Mouse (Mus musculus) intestine, postnatal 0 days (tissue): ENCODE data around the gene Pard3b. TPM values are rescaled to one million over a fixed set of nuclear protein-coding genes. Genes with fewer than 3 reads are reported as not detected.

ENCODE experiments used
- ATAC-seq: fragments of 200-750 bp; cut with Nextera tagmentation; 2 replicates; pipeline ENCODE4 v1.8.0; 2017; ENCODE audit warnings: mild to moderate bottlenecking, moderate TSS enrichment, moderate library complexity
- H3K27ac ChIP-seq: fragments of 300-500 bp; sonication (generic); 2 replicates; pipeline ENCODE4 v1.5.1; 2014; ENCODE audit warnings: mild to moderate bottlenecking, low read depth, low read length, moderate library complexity
- H3K27me3 ChIP-seq: fragments of 300-500 bp; sonication (generic); replicated peaks from 2 replicates; pipeline ENCODE4 v1.6.1; 2014; ENCODE audit warnings: low read length, mixed read lengths; ENCODE audit not compliant: control insufficient read depth, insufficient read depth
- H3K36me3 ChIP-seq: fragments of 300-500 bp; sonication (generic); 2 replicates; pipeline ENCODE4 v1.6.1; 2014; ENCODE audit warnings: mild to moderate bottlenecking, moderate library complexity; ENCODE audit not compliant: control insufficient read depth, insufficient read depth
- H3K4me1 ChIP-seq: fragments of 300-500 bp; sonication (generic); replicated peaks from 2 replicates; pipeline ENCODE4 v1.6.1; 2014; ENCODE audit warnings: antibody characterized with exemption, low read length, mixed read lengths; ENCODE audit not compliant: control insufficient read depth, insufficient read depth
- H3K4me2 ChIP-seq: fragments of 300-500 bp; sonication (generic); replicated peaks from 2 replicates; pipeline ENCODE4 v1.6.1; 2014; ENCODE audit warnings: low read depth, mild to moderate bottlenecking, moderate library complexity
- H3K4me3 ChIP-seq: fragments of 300-500 bp; sonication (generic); 2 replicates; pipeline ENCODE4 v1.5.1; 2014; ENCODE audit warnings: low read depth, low read length
- H3K9ac ChIP-seq: fragments of 300-500 bp; sonication (generic); 2 replicates; pipeline ENCODE4 v1.6.1; 2014; ENCODE audit warnings: mild to moderate bottlenecking, low read depth, low read length
- H3K9me3 ChIP-seq: fragments of 300-500 bp; sonication (generic); 2 replicates; pipeline ENCODE4 v1.6.1; 2016; ENCODE audit warnings: mixed run types; ENCODE audit not compliant: control insufficient read depth
- CTCF ChIP-seq: sonication (generic); IDR thresholded peaks from 2 replicates; pipeline ENCODE4 v1.5.1; 2016; ENCODE audit warnings: low read depth, mild to moderate bottlenecking, control low read depth, antibody characterized with exemption, moderate library complexity
- WGBS: fragments of 180-500 bp; shearing (Covaris S2); extraction: QIAGEN DNeasy Blood & Tissue Kit; methylation state at CpG from one replicate; pipeline ENCODE4 v1.1.7; 2014; 5-methylcytosine and 5-hydroxymethylcytosine counted together
- polyA plus RNA-seq: library from polyadenylated mRNA; unstranded; fragments of >200 nt; fragmentation: Nextera tagmentation; extraction: Ambion mirVana; gene quantifications from 2 replicates; pipeline ENCODE4 v1.2.1, GENCODE M21; 2015

The Pard3b gene
- polyA plus RNA-seq, 1 experiment from 2014 or later = 17.2 TPM

- Histone ChIP-seq H3K27me3 (no peaks in the 10 kb centered on the region), H3K36me3 (no peaks in the 10 kb centered on the region), H3K4me3 (no peak overlapping the region), H3K4me2 (no peak overlapping the region), H3K9me3 (no peaks in the 10 kb centered on the region), H3K9ac (no peak overlapping the region), H3K27ac (no peak overlapping the region), H3K4me1 (no peaks in the 10 kb centered on the region; the same call in 1 of the 2 replicates)
- no peak for ATAC-seq
- TF ChIP-seq CTCF = no peak
- WGBS = 92% methylated on average over 5 of the region's 5 CpGs
Observed at GRCm38 (mm10) chr1:62650491-62650890, 1011.9 kb downstream of the Pard3b start.

- TF ChIP-seq CTCF = no peak
- H3K27me3 ChIP-seq = no peaks in the 10 kb centered on the region
- no peak for ATAC-seq
- H3K4me2 ChIP-seq = no peak overlapping the region
- H3K9me3 ChIP-seq = no peaks in the 10 kb centered on the region
- WGBS = 71% methylated on average over 6 of the region's 6 CpGs
- no peak overlapping the region for H3K27ac ChIP-seq
- no peak overlapping the region for H3K4me3 ChIP-seq
- no peaks in the 10 kb centered on the region for H3K4me1 ChIP-seq
- no peaks in the 10 kb centered on the region for H3K36me3 ChIP-seq
- no peak overlapping the region for H3K9ac ChIP-seq
Observed at GRCm38 (mm10) chr1:62654436-62654835, 1015.8 kb downstream of the Pard3b start.

DNA sequence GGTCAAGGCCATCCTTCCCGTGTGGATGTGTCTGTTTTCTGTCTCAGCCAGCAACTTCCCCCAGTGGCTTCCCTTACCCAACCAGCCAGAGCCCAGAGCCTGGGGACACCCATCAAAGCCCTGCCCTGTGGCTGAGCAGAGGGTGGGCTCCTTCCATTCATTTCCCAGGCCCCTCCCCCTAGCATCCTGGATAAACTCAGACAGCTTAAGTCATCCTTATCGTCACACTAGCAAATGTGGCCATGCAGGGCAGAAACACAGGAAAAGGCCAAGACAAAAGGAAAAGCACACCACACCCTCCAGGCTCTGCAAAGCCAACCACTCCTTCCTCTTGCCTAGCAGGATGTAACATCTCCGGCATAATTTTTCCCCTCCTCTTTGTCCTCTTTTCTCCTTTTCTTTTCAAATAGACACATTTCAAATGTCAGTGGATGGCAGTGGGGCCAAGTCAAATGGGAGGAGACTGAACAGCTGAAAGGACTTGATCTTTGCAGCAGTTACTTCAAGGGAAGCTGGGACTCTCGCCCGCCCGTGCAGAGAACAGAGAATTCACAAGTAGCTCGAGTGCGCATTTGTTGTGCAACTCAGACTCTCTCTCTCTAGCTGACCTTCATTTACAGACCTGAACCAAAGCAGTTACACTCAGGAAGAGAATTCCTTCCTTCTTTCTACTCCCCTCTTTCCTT, 1026.5 kb downstream of the Pard3b start:
- Histone ChIP-seq H3K9ac (no peak overlapping the region), H3K4me2 (no peak overlapping the region; the same call in 1 of the 2 replicates), H3K4me1 (0 out of 2 replicates have a peak, but pooled peaks cover 5% of the 10 kb centered on the region), H3K27me3 (no peaks in the 10 kb centered on the region), H3K9me3 (no peaks in the 10 kb centered on the region), H3K27ac (no peak overlapping the region), H3K36me3 (no peaks in the 10 kb centered on the region), H3K4me3 (no peak overlapping the region)
- WGBS = 57% methylated on average over 8 of the region's 8 CpGs
- ATAC-seq = no peak
- TF ChIP-seq CTCF = no peak

GRCm38 (mm10) chr1:62665771-62666730, 1027.4 kb downstream of the Pard3b start:
- WGBS = 72% methylated on average over 5 of the region's 5 CpGs
- no peak for TF ChIP-seq CTCF
- Histone ChIP-seq H3K9ac (no peak overlapping the region), H3K27me3 (no peaks in the 10 kb centered on the region), H3K27ac (no peak overlapping the region), H3K36me3 (no peaks in the 10 kb centered on the region), H3K4me2 (no peak overlapping the region), H3K9me3 (no peaks in the 10 kb centered on the region), H3K4me3 (no peak overlapping the region), H3K4me1 (0 out of 2 replicates have a peak, but pooled peaks cover 5% of the 10 kb centered on the region)
- ATAC-seq = no peak

GRCm38 (mm10) chr1:62666780-62667179, 1028.2 kb downstream of the Pard3b start:
- Histone ChIP-seq H3K27ac (no peak overlapping the region), H3K27me3 (no peaks in the 10 kb centered on the region), H3K9me3 (no peaks in the 10 kb centered on the region), H3K36me3 (no peaks in the 10 kb centered on the region), H3K9ac (no peak overlapping the region), H3K4me1 (0 out of 2 replicates have a peak, but pooled peaks cover 5% of the 10 kb centered on the region), H3K4me2 (no peak overlapping the region), H3K4me3 (no peak overlapping the region)
- no peak for TF ChIP-seq CTCF
- 69% methylated on average over 5 of the region's 5 CpGs for WGBS
- ATAC-seq = no peak

- WGBS = 66% methylated on average over 4 of the region's 4 CpGs
- Histone ChIP-seq H3K9me3 (no peaks in the 10 kb centered on the region), H3K27me3 (no peaks in the 10 kb centered on the region), H3K4me3 (no peak overlapping the region), H3K27ac (no peak overlapping the region), H3K36me3 (no peaks in the 10 kb centered on the region), H3K9ac (no peak overlapping the region), H3K4me1 (no peaks in the 10 kb centered on the region), H3K4me2 (no peak overlapping the region)
- TF ChIP-seq CTCF = no peak
- no peak for ATAC-seq
Observed at GRCm38 (mm10) chr1:62678611-62679344, 1040.2 kb downstream of the Pard3b start.
